Mouse (Mus musculus) brain, embryonic 14.5 days (tissue): Measurements from ENCODE around the gene Pde11a. TPM values are rescaled to one million over a fixed set of nuclear protein-coding genes. Genes with fewer than 3 reads are reported as not detected.

Experiments
- DNase-seq: peaks from one replicate; pipeline ENCODE4 v3.0.0-alpha.2; 2011; ENCODE audit warnings: low read depth
- CTCF ChIP-seq: fragments of 200-500 bp; IDR thresholded peaks from 2 replicates; pipeline ENCODE4 v1.5.1; 2012; ENCODE audit warnings: inconsistent platforms, mild to moderate bottlenecking, moderate library complexity, borderline replicate concordance; ENCODE audit not compliant: insufficient read depth, insufficient read length; ENCODE audit errors: extremely low read depth
- POLR2A ChIP-seq: fragments of 200-500 bp; IDR thresholded peaks from 2 replicates; pipeline ENCODE4 v1.6.1; 2012; ENCODE audit warnings: mild to moderate bottlenecking, inconsistent platforms, borderline replicate concordance; ENCODE audit not compliant: poor library complexity, insufficient read depth, insufficient read length, severe bottlenecking; ENCODE audit errors: extremely low read depth
- polyA plus RNA-seq: library from polyadenylated mRNA; depleted of rRNA; stranded (reverse); fragments of >200 nt; gene quantifications from 2 replicates; pipeline ENCODE4 v1.2.3, GENCODE M21; 2012; rRNA removed

Pde11a gene
- polyA plus RNA-seq, 1 experiment, result 0.53 TPM

GRCm38 (mm10) chr2:75974131-75974530 lies 364.4 kb downstream of the Pde11a start:
- TF ChIP-seq CTCF, result no peak
- no peak for TF ChIP-seq POLR2A
- DNase-seq, result no peak

DNA sequence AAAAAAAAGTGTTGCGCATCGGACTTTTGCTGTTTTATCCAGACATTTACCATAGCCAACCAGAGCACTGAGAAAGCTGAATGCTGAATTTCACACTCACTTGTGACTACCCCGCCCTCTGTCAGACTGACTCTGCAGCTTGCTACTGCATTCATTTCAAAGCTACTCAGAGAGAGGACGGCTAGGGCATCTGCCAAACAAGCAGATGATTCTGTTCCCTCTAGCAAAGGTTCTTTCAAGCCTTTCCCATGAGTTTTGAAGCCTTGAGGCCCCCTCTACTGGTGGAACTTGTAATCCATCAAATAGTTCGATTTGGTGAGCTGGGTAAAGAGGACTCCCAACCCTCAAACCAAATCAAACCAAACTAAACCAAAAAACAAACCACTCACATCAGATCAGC lies 373.6 kb downstream of the Pde11a start:
- peak; percentile 93 for DNase-seq
- peak; percentile 60; the same call in 1 of the 2 replicates for TF ChIP-seq CTCF
- no peak for TF ChIP-seq POLR2A

DNA sequence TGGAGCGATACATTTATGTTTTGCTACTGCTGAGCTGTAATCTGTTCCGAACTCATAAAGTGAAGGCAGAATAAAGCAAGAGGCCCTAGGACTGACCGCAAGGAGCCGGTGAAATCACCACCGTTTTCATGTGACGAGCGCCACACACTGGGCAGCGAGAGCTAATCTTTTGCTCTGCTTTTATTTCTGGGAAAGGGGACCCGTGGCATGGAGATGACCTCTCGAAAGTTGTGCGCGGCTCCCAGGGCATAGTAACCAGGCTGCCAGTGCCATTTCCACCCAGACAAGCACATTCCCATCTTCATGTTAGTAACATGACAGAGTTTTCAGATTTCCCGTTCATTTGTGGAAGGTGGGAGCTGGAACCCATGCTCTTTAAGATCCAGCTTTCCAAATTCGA lies 374.1 kb downstream of the Pde11a start:
- TF ChIP-seq CTCF (peak; percentile 60), POLR2A (no peak)
- peak; percentile 73 for DNase-seq

DNA sequence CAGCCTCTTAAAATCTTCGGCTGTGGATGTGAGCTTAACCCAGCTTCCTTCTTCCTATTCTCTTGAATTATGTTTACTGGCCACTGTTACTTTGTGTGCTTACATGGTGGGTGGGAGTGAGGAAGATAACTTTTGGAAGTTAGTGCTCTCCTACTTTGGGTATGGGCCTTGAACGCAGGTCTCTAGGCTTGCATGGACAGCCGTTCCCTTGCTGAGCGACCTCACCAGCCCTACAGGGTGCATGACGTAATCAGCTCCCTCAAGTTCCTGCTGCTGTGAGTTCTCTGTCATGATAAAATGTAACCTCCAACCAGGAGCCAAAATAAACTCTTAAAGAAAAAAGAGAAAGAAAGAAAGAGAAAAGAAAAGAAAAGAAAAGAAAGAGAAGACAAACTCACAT lies 374.5 kb downstream of the Pde11a start:
- TF ChIP-seq POLR2A (no peak), CTCF (no peak)

GRCm38 (mm10) chr2:75963211-75963840 lies 375.2 kb downstream of the Pde11a start:
- DNase-seq, result no peak
- TF ChIP-seq POLR2A (no peak), CTCF (no peak)

More for the DNA sequence above, 374.5 kb downstream of the Pde11a start:
- no peak for DNase-seq

DNA sequence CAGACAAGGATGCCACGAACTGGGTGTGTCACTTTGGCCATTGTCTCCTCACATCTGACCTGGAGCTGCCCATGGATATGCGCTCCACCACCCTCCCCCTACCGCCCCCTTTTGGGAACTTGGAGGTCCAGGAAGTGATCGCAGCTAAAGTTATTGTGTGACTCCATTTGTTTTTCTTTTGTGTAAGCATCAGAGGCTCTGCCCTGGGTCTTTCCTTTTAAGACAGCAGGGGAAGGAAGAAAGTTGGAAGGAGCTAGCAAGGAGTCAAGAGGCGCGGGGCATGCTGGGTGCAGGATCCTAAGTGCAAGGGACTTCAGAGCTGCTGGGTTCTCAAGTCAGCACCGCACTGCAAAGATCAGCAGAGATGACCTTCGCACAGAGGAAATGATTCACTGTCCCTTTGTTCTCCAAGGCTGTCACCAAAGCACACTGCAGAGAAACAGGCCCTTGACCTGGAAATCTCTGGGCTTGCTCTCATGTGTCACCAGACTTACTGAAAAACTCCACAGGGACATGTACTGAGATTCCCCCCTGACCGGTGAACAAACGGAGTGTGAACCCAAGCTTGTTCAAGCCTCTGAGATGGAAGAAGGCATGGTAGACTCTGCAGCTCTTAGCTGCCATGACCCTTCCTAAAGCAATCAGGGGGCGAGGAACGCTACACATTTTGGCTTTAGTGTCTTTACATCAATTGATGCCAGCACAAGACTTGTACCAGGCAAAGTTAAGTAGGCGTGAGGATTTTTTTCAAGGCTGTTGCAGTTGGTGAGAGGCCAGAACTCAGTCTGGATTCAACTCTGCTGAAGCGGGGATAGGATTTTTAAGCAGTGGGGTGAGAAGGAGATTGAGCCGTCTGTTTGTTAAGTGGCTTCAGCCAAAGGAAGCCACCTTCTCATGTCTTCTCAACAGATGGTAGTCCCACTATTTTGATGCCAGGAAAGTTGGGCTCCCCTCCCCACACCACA lies 377.9 kb downstream of the Pde11a start:
- TF ChIP-seq POLR2A, result no peak
- no peak for TF ChIP-seq CTCF
- DNase-seq, result peak; percentile 59

DNA sequence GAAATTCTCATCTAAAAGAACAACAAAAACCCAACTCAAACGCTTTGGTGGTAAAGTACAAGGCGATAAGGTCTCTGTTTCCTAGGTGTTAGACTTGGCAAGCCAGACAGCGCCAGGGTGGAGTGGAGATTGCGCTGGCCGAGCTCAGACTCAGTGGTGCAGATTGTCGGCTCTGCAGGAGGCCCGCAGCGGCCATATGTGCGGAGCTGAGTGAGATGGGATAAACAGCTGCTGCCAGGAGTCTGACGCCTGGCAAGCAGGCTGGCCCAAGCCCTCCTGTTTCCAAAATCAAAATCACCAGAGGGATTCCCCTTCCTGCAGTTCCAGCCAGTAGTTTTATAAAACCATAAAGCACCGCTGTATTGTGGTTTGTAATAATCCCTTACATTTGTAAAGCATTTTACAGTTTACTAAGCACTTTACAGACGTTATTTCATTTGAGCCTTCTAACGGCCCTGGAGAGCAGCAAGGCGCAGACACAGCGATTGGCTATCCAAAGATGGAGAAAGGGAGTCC lies 378.7 kb downstream of the Pde11a start:
- no peak for TF ChIP-seq POLR2A
- no peak for TF ChIP-seq CTCF
- DNase-seq, result peak; percentile 89

GRCm38 (mm10) chr2:75959183-75959849 lies 379.3 kb downstream of the Pde11a start:
- DNase-seq, result peak; percentile 74
- no peak for TF ChIP-seq CTCF
- no peak for TF ChIP-seq POLR2A

DNA sequence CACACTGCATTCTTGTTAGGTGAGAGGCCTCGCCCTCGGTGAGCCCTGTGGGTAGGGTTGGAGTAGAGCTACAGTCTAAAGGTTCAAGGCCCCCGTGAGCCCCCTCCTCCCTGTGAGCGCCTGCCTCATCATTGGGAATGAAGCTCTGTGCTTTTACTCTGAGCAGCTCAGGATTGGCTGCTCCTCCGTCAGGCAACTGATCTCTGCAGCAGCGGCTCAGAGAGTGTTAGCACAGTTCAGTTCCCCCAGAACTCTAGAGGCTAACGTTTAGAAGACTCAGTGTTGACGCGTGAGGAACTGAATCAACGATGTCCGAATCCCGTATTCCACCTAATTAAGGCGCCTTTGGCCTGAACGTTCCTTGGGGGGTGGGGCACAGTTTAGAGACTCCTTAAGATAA lies 382.9 kb downstream of the Pde11a start:
- DNase-seq, result no peak
- TF ChIP-seq POLR2A (no peak), CTCF (no peak)

GRCm38 (mm10) chr2:75953320-75953719 lies 385.3 kb downstream of the Pde11a start:
- DNase-seq, result no peak
- TF ChIP-seq CTCF (no peak), POLR2A (no peak)

GRCm38 (mm10) chr2:75950685-75951084 lies 387.9 kb downstream of the Pde11a start:
- DNase-seq, result no peak
- TF ChIP-seq CTCF (no peak), POLR2A (no peak)

Other genes with a start within 250 kb of the Pde11a start
- gene Cyct, start 21.7 kb upstream of the Pde11a start, polyA plus RNA-seq, result not detected in 2 replicates
- gene Rbm45, start 31.2 kb upstream of the Pde11a start, polyA plus RNA-seq, result 34.7 and 38.5 TPM in 2 replicates
- 13.2 and 18.4 TPM in 2 replicates for gene Osbpl6, start 67.7 kb upstream of the Pde11a start, polyA plus RNA-seq